Mouse (Mus musculus) neural tube, embryonic 12.5 days (tissue): ENCODE measurements at regions not wholly inside any gene's neighbourhood (a gene's known extent, or its start where the extent isn't known, plus 50 kb on each side); places are given as distances from the start of the nearest gene placed in this dataset.
A peak's percentile ranks its signal among the peaks of the same experiment; 100 is the strongest.
"Not testable (repeated sequence)": the region's sequence is repeated elsewhere in the genome, so short reads cannot be mapped to it uniquely, and the experiment has no call there.

Experiments
- ATAC-seq: fragments of 200-750 bp; cut with Nextera tagmentation; 2 replicates; pipeline ENCODE4 v1.8.0; 2017; ENCODE audit warnings: low read depth, mild to moderate bottlenecking, moderate TSS enrichment, moderate library complexity; ENCODE audit not compliant: low FRiP score
- H3K27ac ChIP-seq: fragments of 300-500 bp; sonication (generic); 2 replicates; pipeline ENCODE4 v1.5.1; 2016
- H3K27me3 ChIP-seq: fragments of 300-500 bp; sonication (generic); replicated peaks from 2 replicates; pipeline ENCODE4 v1.6.1; 2016; ENCODE audit warnings: mild to moderate bottlenecking
- H3K36me3 ChIP-seq: fragments of 300-500 bp; sonication (generic); 2 replicates; pipeline ENCODE4 v1.6.1; 2016; ENCODE audit warnings: mild to moderate bottlenecking
- H3K4me1 ChIP-seq: fragments of 300-500 bp; sonication (generic); 2 replicates; pipeline ENCODE4 v1.6.1; 2016
- H3K4me2 ChIP-seq: fragments of 300-500 bp; sonication (generic); replicated peaks from 2 replicates; pipeline ENCODE4 v1.6.1; 2016; ENCODE audit warnings: mild to moderate bottlenecking
- H3K4me3 ChIP-seq: fragments of 300-500 bp; sonication (generic); 2 replicates; pipeline ENCODE4 v1.5.1; 2016
- H3K9ac ChIP-seq: fragments of 300-500 bp; sonication (generic); 2 replicates; pipeline ENCODE4 v1.6.1; 2016; ENCODE audit warnings: mild to moderate bottlenecking
- H3K9me3 ChIP-seq: fragments of 300-500 bp; sonication (generic); 2 replicates; pipeline ENCODE4 v1.6.1; 2016; ENCODE audit warnings: mild to moderate bottlenecking
- WGBS: fragments of 180-500 bp; shearing (Covaris S2); methylation state at CpG from one replicate; pipeline ENCODE4 v1.1.7; 2016; 5-methylcytosine and 5-hydroxymethylcytosine counted together

GRCm38 (mm10) chr17:85857705-85858472 is 169.8 kb upstream of the Six2 start:
- Histone ChIP-seq H3K27ac (no peak overlapping the region), H3K9ac (no peak overlapping the region), H3K36me3 (no peaks in the 10 kb centered on the region), H3K9me3 (no peaks in the 10 kb centered on the region), H3K4me1 (no peaks in the 10 kb centered on the region), H3K27me3 (no peaks in the 10 kb centered on the region), H3K4me3 (no peak overlapping the region), H3K4me2 (peak overlapping the region; percentile 24; the same call in 1 of the 2 replicates)
- ATAC-seq, result no peak
- 55% methylated on average over 22 of the region's 22 CpGs for WGBS

- H3K4me3 ChIP-seq, H3K9me3 ChIP-seq, H3K27ac ChIP-seq, H3K36me3 ChIP-seq, H3K27me3 ChIP-seq, H3K4me1 ChIP-seq, H3K4me2 ChIP-seq, H3K9ac ChIP-seq, ATAC-seq: not testable (repeated sequence)
- WGBS, result 37% methylated on average over 4 of the region's 5 CpGs
These were observed 168.8 kb upstream of the Six2 start for GRCm38 (mm10) chr17:85856894-85857293.

GRCm38 (mm10) chr17:85853156-85853555 is 165.1 kb upstream of the Six2 start:
- H3K27me3 ChIP-seq, result no peaks in the 10 kb centered on the region
- 80% methylated on average over 5 of the region's 5 CpGs for WGBS
- no peak overlapping the region for H3K4me2 ChIP-seq
- no peak overlapping the region for H3K9ac ChIP-seq
- H3K27ac ChIP-seq, result no peak overlapping the region
- no peaks in the 10 kb centered on the region for H3K4me1 ChIP-seq
- no peaks in the 10 kb centered on the region for H3K9me3 ChIP-seq
- ATAC-seq, result no peak
- no peaks in the 10 kb centered on the region for H3K36me3 ChIP-seq
- no peak overlapping the region for H3K4me3 ChIP-seq

GRCm38 (mm10) chr17:85848526-85848925 is 160.5 kb upstream of the Six2 start:
- H3K9ac ChIP-seq, result no peak overlapping the region
- no peak overlapping the region for H3K4me3 ChIP-seq
- H3K4me1 ChIP-seq, result no peaks in the 10 kb centered on the region
- WGBS, result 91% methylated on average over 3 of the region's 3 CpGs
- H3K27ac ChIP-seq, result no peak overlapping the region
- H3K27me3 ChIP-seq, result no peaks in the 10 kb centered on the region
- ATAC-seq, result no peak
- no peaks in the 10 kb centered on the region for H3K9me3 ChIP-seq
- no peaks in the 10 kb centered on the region for H3K36me3 ChIP-seq
- no peak overlapping the region for H3K4me2 ChIP-seq

- H3K9me3 ChIP-seq, result no peaks in the 10 kb centered on the region
- H3K4me3 ChIP-seq, result no peak overlapping the region
- no peak overlapping the region for H3K4me2 ChIP-seq
- no peaks in the 10 kb centered on the region for H3K27me3 ChIP-seq
- no peak for ATAC-seq
- H3K36me3 ChIP-seq, result no peaks in the 10 kb centered on the region
- H3K4me1 ChIP-seq, result no peaks in the 10 kb centered on the region
- H3K9ac ChIP-seq, result no peak overlapping the region
- WGBS, result 78% methylated on average over 7 of the region's 7 CpGs
- no peak overlapping the region for H3K27ac ChIP-seq
These were observed 159.7 kb upstream of the Six2 start for GRCm38 (mm10) chr17:85847756-85848155.

GRCm38 (mm10) chr17:85845059-85845458 is 157.0 kb upstream of the Six2 start:
- no peak overlapping the region for H3K9ac ChIP-seq
- H3K4me2 ChIP-seq, result no peak overlapping the region
- H3K9me3 ChIP-seq, result no peaks in the 10 kb centered on the region
- no peaks in the 10 kb centered on the region for H3K4me1 ChIP-seq
- 73% methylated on average over 6 of the region's 6 CpGs for WGBS
- no peaks in the 10 kb centered on the region for H3K36me3 ChIP-seq
- no peak overlapping the region for H3K27ac ChIP-seq
- H3K4me3 ChIP-seq, result no peak overlapping the region
- ATAC-seq, result no peak
- H3K27me3 ChIP-seq, result no peaks in the 10 kb centered on the region

- Histone ChIP-seq H3K4me2 (no peak overlapping the region), H3K4me1 (no peaks in the 10 kb centered on the region), H3K27me3 (no peaks in the 10 kb centered on the region), H3K27ac (no peak overlapping the region), H3K36me3 (no peaks in the 10 kb centered on the region), H3K9me3 (no peaks in the 10 kb centered on the region), H3K4me3 (no peak overlapping the region), H3K9ac (no peak overlapping the region)
- 97% methylated on average over 13 of the region's 13 CpGs for WGBS
- ATAC-seq, result no peak
These were observed 156.4 kb upstream of the Six2 start for GRCm38 (mm10) chr17:85844486-85844885.

DNA sequence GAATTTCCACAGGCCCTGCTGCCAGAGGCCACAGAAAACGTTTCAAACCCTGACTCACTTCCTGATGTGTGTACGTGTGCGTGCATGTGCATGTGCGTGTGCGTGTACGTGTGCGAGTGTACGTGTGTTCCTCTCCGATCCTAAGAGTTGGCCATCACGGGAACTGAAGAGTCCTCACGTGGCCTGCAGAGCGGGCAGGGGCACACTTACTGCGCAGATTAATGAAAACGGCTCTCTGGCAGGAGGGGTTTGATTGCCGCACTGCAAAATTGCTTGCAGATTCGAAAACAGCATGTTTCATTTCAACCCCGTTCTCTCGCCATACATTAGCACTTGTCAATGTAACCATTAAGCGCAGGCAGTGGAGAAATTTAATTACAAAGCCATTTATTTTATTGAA is 135.0 kb upstream of the Six2 start:
- peak; percentile 37; the same call in 1 of the 2 replicates for ATAC-seq
- no peaks in the 10 kb centered on the region for H3K36me3 ChIP-seq
- H3K4me3 ChIP-seq, result no peak overlapping the region
- WGBS, result 77% methylated on average over 19 of the region's 19 CpGs
- H3K4me1 ChIP-seq, result 0 out of 2 replicates have a peak, but pooled peaks cover 3% of the 10 kb centered on the region
- no peaks in the 10 kb centered on the region for H3K27me3 ChIP-seq
- no peak overlapping the region for H3K27ac ChIP-seq
- H3K9ac ChIP-seq, result no peak overlapping the region
- no peaks in the 10 kb centered on the region for H3K9me3 ChIP-seq
- H3K4me2 ChIP-seq, result no peak overlapping the region

- ATAC-seq, result no peak
- H3K27me3 ChIP-seq, result no peaks in the 10 kb centered on the region
- no peak overlapping the region for H3K4me2 ChIP-seq
- no peaks in the 10 kb centered on the region for H3K9me3 ChIP-seq
- H3K4me1 ChIP-seq, result 0 out of 2 replicates have a peak, but pooled peaks cover 3% of the 10 kb centered on the region
- H3K4me3 ChIP-seq, result no peak overlapping the region
- no peak overlapping the region for H3K9ac ChIP-seq
- H3K36me3 ChIP-seq, result no peaks in the 10 kb centered on the region
- WGBS, result 85% methylated on average over 4 of the region's 4 CpGs
- no peak overlapping the region for H3K27ac ChIP-seq
These were observed 133.8 kb upstream of the Six2 start for GRCm38 (mm10) chr17:85821861-85822260.

GRCm38 (mm10) chr17:85818098-85818855 is 130.2 kb upstream of the Six2 start:
- no peak overlapping the region for H3K4me2 ChIP-seq
- ATAC-seq, result no peak
- H3K9ac ChIP-seq, result no peak overlapping the region
- no peak overlapping the region for H3K4me3 ChIP-seq
- H3K36me3 ChIP-seq, result no peaks in the 10 kb centered on the region
- H3K9me3 ChIP-seq, result no peaks in the 10 kb centered on the region
- no peak overlapping the region for H3K27ac ChIP-seq
- WGBS, result 67% methylated on average over 17 of the region's 17 CpGs
- no peaks in the 10 kb centered on the region for H3K27me3 ChIP-seq
- H3K4me1 ChIP-seq, result no peaks in the 10 kb centered on the region

DNA sequence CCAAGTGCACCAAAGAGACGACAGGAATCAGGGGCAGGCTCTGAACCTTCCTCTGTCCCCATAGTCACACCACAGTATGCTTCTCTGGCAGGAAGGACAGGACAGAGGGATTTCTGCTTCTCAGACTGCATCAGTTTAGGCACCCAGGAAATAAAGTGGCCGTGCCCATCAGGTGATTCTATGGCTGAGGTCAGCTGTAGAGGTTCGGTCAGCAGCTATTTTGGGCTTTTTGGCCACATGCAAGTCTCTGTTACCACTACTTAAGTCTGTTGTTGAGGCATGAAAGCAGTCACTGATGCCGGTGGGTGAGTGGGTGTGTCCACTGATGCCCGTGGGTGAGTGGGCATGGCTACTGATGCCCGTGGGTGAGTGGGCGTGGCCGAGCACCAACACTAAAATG is 128.4 kb upstream of the Six2 start:
- H3K4me1 ChIP-seq, result no peaks in the 10 kb centered on the region
- no peak overlapping the region for H3K4me3 ChIP-seq
- no peaks in the 10 kb centered on the region for H3K27me3 ChIP-seq
- no peak overlapping the region for H3K27ac ChIP-seq
- no peak overlapping the region for H3K9ac ChIP-seq
- no peaks in the 10 kb centered on the region for H3K9me3 ChIP-seq
- H3K4me2 ChIP-seq, result no peak overlapping the region
- ATAC-seq, result no peak
- 95% methylated on average over 8 of the region's 8 CpGs for WGBS
- no peaks in the 10 kb centered on the region for H3K36me3 ChIP-seq

- no peak for ATAC-seq
These were observed 128.0 kb upstream of the Six2 start for GRCm38 (mm10) chr17:85816056-85816455.

More at GRCm38 (mm10) chr17:85816056-85816455, 128.0 kb upstream of the Six2 start:
- H3K9ac ChIP-seq, result no peak overlapping the region
- H3K27me3 ChIP-seq, result no peaks in the 10 kb centered on the region; the same call in 1 of the 2 replicates
- 94% methylated on average over 8 of the region's 8 CpGs for WGBS
- no peaks in the 10 kb centered on the region for H3K9me3 ChIP-seq
- H3K27ac ChIP-seq, result no peak overlapping the region
- H3K4me3 ChIP-seq, result no peak overlapping the region
- no peaks in the 10 kb centered on the region for H3K4me1 ChIP-seq
- no peak overlapping the region for H3K4me2 ChIP-seq
- no peaks in the 10 kb centered on the region for H3K36me3 ChIP-seq
